Mouse (Mus musculus): ENCODE results near the gene Gdf1. TPM values are rescaled to one million over a fixed set of nuclear protein-coding genes. Genes with fewer than 3 reads are reported as not detected.

Gdf1 gene
- total and polyA plus RNA-seq, 2 experiments from 2014 or later = 5.3 to 6.0 TPM

DNA sequence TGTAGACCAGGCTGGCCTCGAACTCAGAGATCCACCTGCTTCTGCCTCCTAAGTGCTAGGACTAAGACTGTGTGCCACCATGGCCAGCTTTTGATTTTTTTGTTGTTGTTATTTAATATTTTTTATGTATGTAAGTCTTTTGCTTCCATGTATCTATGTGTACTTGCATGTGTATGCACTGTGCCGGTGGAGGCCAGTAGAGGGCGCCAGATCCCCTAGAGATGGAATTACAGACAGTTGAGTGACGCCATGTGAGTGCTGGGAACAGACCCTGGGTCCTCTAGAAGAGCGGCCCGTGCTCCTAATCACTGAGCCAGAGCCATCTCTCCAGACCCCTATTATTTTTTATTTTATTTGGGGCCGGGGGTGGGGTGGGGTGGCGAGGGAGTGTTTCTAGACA, 42.9 kb upstream of the Gdf1 start:
- ATAC-seq (no peak), DNase-seq (ENCODE audit: low spot score) (no peak)
- Histone ChIP-seq H3K4me1 (ENCODE audit: insufficient read depth, low read length) (no peaks in the 10 kb centered on the region), H3K27me3 (ENCODE audit: insufficient read depth, low read length) (no peaks in the 10 kb centered on the region), H3K9me3 (ENCODE audit: low read length) (no peaks in the 10 kb centered on the region), H3K4me2 (ENCODE audit: low read depth, low read length) (no peak overlapping the region), H3K4me3 (ENCODE audit: low read length) (no peak overlapping the region), H3K27ac (no peak overlapping the region), H3K36me3 (ENCODE audit: insufficient read depth, low read length) (peaks cover 19% of the 10 kb centered on the region; the same call in 1 of the 2 replicates), H3K9ac (replicated peaks; ENCODE audit: low read length) (no peak overlapping the region)
- no peak for TF ChIP-seq CTCF (IDR thresholded peaks at IDR 0.05; ENCODE audit: low read depth)
- WGBS = 91% methylated on average over 8 of the region's 8 CpGs

DNA sequence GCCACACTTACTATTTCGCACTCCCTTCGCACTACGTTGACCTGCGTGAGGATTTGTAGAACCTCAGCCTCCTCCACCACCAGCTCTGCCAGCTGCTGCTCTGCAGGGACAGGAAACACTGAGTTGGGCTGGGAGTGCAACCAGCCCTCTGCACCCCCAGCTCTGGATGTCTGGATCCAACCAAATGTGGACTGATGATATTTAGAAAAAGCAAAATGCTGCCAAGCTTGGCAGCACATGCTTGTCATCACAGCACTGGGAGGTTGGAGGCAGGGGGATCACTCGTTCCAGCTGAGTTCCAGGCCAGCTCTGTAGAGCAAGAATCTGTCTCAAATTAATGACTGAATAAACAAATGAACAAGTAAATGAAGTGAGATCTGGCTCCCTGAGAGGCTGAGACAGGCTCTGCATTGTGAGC, 35.6 kb upstream of the Gdf1 start:
- TF ChIP-seq CTCF (IDR thresholded peaks at IDR 0.05; ENCODE audit: low read depth) = no peak
- Histone ChIP-seq H3K27ac (no peak overlapping the region), H3K4me1 (ENCODE audit: insufficient read depth, low read length) (no peaks in the 10 kb centered on the region), H3K27me3 (ENCODE audit: insufficient read depth, low read length) (no peaks in the 10 kb centered on the region), H3K36me3 (ENCODE audit: insufficient read depth, low read length) (peaks cover 40% of the 10 kb centered on the region), H3K9ac (replicated peaks; ENCODE audit: low read length) (no peak overlapping the region), H3K4me2 (ENCODE audit: low read depth, low read length) (no peak overlapping the region), H3K4me3 (ENCODE audit: low read length) (no peak overlapping the region), H3K9me3 (ENCODE audit: low read length) (no peaks in the 10 kb centered on the region)
- DNase-seq (ENCODE audit: low spot score) (no peak), ATAC-seq (no peak)
- 69% methylated on average over 5 of the region's 5 CpGs for WGBS

DNA sequence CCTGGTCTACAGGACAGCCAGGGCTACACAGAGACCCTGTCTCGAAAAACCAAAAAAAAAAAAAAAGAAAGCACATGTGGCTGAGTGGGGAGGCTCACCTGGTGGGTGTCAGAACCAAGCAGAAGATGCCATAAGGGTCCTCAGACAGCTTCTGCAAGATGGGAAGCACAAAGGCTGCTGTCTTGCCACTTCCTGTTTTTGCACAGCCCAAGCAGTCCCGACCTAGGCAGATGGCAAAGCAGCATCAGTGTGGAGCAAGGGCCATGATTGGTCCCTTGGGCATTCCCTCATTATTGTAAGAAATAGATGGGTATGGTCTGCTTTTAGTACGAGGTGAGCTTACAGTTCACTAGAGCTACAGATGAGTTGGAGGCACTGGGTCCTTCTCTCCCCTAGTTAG, 28.7 kb upstream of the Gdf1 start:
- H3K4me3 ChIP-seq (ENCODE audit: low read length) = no peak overlapping the region
- no peak for DNase-seq (ENCODE audit: low spot score)
- peaks cover 35% of the 10 kb centered on the region for H3K36me3 ChIP-seq (ENCODE audit: insufficient read depth, low read length)

DNA sequence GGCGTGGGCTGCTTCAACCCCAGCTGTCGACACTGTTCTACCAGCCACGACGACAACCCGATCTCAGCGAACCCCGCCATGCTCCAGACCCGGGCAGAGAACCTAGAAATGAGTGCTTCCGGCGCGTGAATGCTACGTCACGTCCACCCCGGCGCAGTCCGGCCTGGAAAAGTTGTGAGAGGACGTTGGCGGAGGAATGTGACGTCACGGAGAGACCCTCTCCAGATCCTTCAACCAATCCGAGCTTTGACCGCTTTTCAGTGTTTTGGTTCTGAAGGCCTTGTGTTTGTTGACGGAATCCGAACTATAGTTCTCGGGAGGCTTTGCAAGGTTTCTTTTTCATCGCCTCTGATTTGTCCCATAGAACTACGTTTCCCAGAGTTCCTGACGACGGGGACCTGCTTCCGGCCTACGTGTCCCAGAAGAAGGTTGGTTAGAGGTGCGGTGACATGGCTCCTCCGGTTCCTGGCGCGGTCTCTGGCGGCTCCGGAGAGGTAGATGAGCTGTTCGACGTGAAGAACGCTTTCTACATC, 27.2 kb upstream of the Gdf1 start, which contains the start of the genes Ddx49 and Cope:
Gene Ddx49 (minus strand): TSS at position 132 of the 533 bp plus-strand sequence.
Gene Cope (plus strand): TSS at position 161 of the 533 bp plus-strand sequence.
- no peaks in the 10 kb centered on the region for H3K27me3 ChIP-seq (ENCODE audit: insufficient read depth, low read length)
- H3K4me1 ChIP-seq (ENCODE audit: insufficient read depth, low read length) = peaks cover 10% of the 10 kb centered on the region; the same call in 1 of the 2 replicates
- no peak for TF ChIP-seq CTCF (IDR thresholded peaks at IDR 0.05; ENCODE audit: low read depth)
- DNase-seq (ENCODE audit: low spot score) (peak; percentile 96), ATAC-seq (peak; percentile 93)
- H3K9me3 ChIP-seq (ENCODE audit: low read length) = no peaks in the 10 kb centered on the region
- H3K36me3 ChIP-seq (ENCODE audit: insufficient read depth, low read length) = peaks cover 29% of the 10 kb centered on the region
- WGBS = under 1% methylated on average over 40 of the region's 40 CpGs
- H3K4me3 ChIP-seq (ENCODE audit: low read length) = peak within 1 kb of the TSS; percentile 62
- peak within 1 kb of the TSS; percentile 49 for H3K27ac ChIP-seq
- peak within 1 kb of the TSS; percentile 71 for H3K9ac ChIP-seq (replicated peaks; ENCODE audit: low read length)
- H3K4me2 ChIP-seq (ENCODE audit: low read depth, low read length) = peak within 1 kb of the TSS; percentile 91

More for the DNA sequence above, 28.7 kb upstream of the Gdf1 start:
- Histone ChIP-seq H3K27ac (no peak overlapping the region), H3K9ac (replicated peaks; ENCODE audit: low read length) (no peak overlapping the region), H3K4me2 (ENCODE audit: low read depth, low read length) (no peak overlapping the region), H3K4me1 (ENCODE audit: insufficient read depth, low read length) (peaks cover 10% of the 10 kb centered on the region; the same call in 1 of the 2 replicates), H3K27me3 (ENCODE audit: insufficient read depth, low read length) (no peaks in the 10 kb centered on the region), H3K9me3 (ENCODE audit: low read length) (no peaks in the 10 kb centered on the region)
- TF ChIP-seq CTCF (IDR thresholded peaks at IDR 0.05; ENCODE audit: low read depth) = no peak
- 80% methylated on average over 3 of the region's 3 CpGs for WGBS
- ATAC-seq = no peak

DNA sequence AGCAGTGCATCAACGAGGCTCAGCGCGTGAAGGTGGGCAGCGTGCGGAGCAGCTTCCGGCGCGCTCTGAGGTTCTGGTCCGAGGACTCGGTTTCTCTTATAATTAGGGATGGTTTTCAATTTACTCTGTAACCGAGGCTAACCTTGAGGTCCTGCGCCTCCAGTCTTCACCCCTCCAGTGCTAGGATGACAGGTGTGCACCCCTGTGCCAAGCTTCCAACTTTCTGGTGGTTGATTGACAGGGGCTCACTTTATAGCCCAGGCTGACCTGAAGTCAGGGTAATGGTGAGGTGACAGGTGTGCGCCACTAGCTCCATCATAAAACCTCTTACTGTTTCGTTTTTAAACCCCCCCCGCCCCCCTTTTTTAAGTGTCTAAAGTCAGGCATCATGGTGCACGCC, 26.7 kb upstream of the Gdf1 start:
- peak overlapping the region; percentile 91 for H3K4me2 ChIP-seq (ENCODE audit: low read depth, low read length)
- ATAC-seq (peak; percentile 39), DNase-seq (ENCODE audit: low spot score) (no peak)
- peaks cover 10% of the 10 kb centered on the region; the same call in 1 of the 2 replicates for H3K4me1 ChIP-seq (ENCODE audit: insufficient read depth, low read length)
- peak overlapping the region; percentile 71 for H3K9ac ChIP-seq (replicated peaks; ENCODE audit: low read length)
- H3K27ac ChIP-seq = peak overlapping the region; percentile 49
- 4% methylated on average over 16 of the region's 16 CpGs for WGBS
- no peaks in the 10 kb centered on the region for H3K9me3 ChIP-seq (ENCODE audit: low read length)
- peak overlapping the region; percentile 62 for H3K4me3 ChIP-seq (ENCODE audit: low read length)
- H3K36me3 ChIP-seq (ENCODE audit: insufficient read depth, low read length) = peaks cover 24% of the 10 kb centered on the region
- no peak for TF ChIP-seq CTCF (IDR thresholded peaks at IDR 0.05; ENCODE audit: low read depth)
- H3K27me3 ChIP-seq (ENCODE audit: insufficient read depth, low read length) = no peaks in the 10 kb centered on the region

DNA sequence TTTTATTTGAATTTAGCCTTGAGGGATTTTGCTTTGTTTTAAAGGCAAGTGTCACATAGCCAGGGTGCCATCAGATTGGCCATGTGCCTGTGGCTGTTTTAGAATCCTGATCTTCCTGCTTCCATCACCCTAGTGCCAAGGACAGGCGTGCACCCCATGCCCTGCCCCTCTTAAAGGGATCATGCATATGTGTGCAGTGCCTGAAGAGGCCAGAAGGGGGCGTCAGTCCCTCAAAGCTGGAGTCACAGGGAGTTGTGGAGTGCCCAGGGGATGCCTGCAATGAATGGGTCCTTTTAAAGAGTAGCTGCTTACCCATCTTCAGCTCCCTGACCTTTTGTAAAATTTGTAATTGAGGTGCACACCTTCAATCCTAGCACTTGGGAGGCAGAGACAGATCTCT, 20.3 kb upstream of the Gdf1 start:
- 29% methylated on average over 2 of the region's 2 CpGs for WGBS
- no peak for ATAC-seq
- Histone ChIP-seq H3K9ac (replicated peaks; ENCODE audit: low read length) (no peak overlapping the region), H3K4me3 (ENCODE audit: low read length) (no peak overlapping the region), H3K27me3 (ENCODE audit: insufficient read depth, low read length) (no peaks in the 10 kb centered on the region), H3K4me1 (ENCODE audit: insufficient read depth, low read length) (no peaks in the 10 kb centered on the region), H3K36me3 (ENCODE audit: insufficient read depth, low read length) (peaks cover 55% of the 10 kb centered on the region), H3K9me3 (ENCODE audit: low read length) (no peaks in the 10 kb centered on the region), H3K4me2 (ENCODE audit: low read depth, low read length) (no peak overlapping the region), H3K27ac (no peak overlapping the region)
- TF ChIP-seq CTCF (IDR thresholded peaks at IDR 0.05; ENCODE audit: low read depth) = peak; percentile 71
- DNase-seq (ENCODE audit: low spot score) = peak; percentile 58

DNA sequence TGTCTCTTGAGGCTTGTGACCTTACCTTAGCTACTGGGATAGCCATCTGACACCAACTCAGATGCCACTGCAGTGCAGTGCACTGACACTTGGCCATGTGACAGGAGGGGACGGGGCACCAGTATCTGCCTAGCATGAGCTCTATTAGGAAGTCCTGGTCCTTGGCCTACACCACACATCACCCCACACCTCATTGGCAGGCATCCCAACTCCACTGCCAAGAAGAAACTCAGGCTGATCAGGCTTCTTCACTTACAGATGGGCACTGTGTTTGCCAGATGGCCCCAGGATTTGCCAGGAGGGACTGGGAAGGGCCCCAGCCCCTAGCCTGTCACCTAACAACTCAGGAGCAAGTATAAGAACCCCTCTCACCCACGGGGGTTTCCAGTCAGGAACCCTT, 16.2 kb upstream of the Gdf1 start:
- no peak overlapping the region for H3K4me2 ChIP-seq (ENCODE audit: low read depth, low read length)
- peaks cover 25% of the 10 kb centered on the region for H3K4me1 ChIP-seq (ENCODE audit: insufficient read depth, low read length)
- DNase-seq (ENCODE audit: low spot score) (peak; percentile 43), ATAC-seq (no peak)
- H3K9ac ChIP-seq (replicated peaks; ENCODE audit: low read length) = no peak overlapping the region
- no peak for TF ChIP-seq CTCF (IDR thresholded peaks at IDR 0.05; ENCODE audit: low read depth)
- no peaks in the 10 kb centered on the region for H3K9me3 ChIP-seq (ENCODE audit: low read length)
- 60% methylated on average over 2 of the region's 2 CpGs for WGBS
- H3K27me3 ChIP-seq (ENCODE audit: insufficient read depth, low read length) = no peaks in the 10 kb centered on the region
- H3K36me3 ChIP-seq (ENCODE audit: insufficient read depth, low read length) = peaks cover 36% of the 10 kb centered on the region; the same call in 1 of the 2 replicates
- H3K4me3 ChIP-seq (ENCODE audit: low read length) = no peak overlapping the region
- H3K27ac ChIP-seq = no peak overlapping the region

Data from hindbrain, postnatal 0 days (tissue).